Mouse (Mus musculus) spleen, adult 12 weeks (tissue): Measurements from ENCODE around the gene Tmem88b.

Source experiments
- DNase-seq: peaks from one replicate; pipeline ENCODE4 v3.0.0; 2022; ENCODE audit warnings: low spot score

The Tmem88b gene

GRCm38 (mm10) chr4:155785819-155786218, at the start of gene Tmem88b:
TSS of gene Tmem88b (minus strand) at chr4:155785874.
- DNase-seq = no peak

GRCm38 (mm10) chr4:155833836-155834235, 48.2 kb upstream of the Tmem88b start:
- DNase-seq = no peak

GRCm38 (mm10) chr4:155833234-155833633, 47.6 kb upstream of the Tmem88b start:
- DNase-seq = no peak

GRCm38 (mm10) chr4:155832321-155832720, 46.6 kb upstream of the Tmem88b start:
- DNase-seq = no peak

- DNase-seq = no peak
Measured at GRCm38 (mm10) chr4:155831831-155832230, 46.2 kb upstream of the Tmem88b start.

- peak; percentile 93 for DNase-seq
Measured at GRCm38 (mm10) chr4:155831205-155831766, 45.6 kb upstream of the Tmem88b start, which contains the start of gene Aurkaip1. TSS of gene Aurkaip1 (plus strand) at chr4:155831272.

GRCm38 (mm10) chr4:155830596-155830995, 44.9 kb upstream of the Tmem88b start:
- no peak for DNase-seq

GRCm38 (mm10) chr4:155829866-155830265, 44.2 kb upstream of the Tmem88b start:
- no peak for DNase-seq

GRCm38 (mm10) chr4:155823443-155823842, 37.8 kb upstream of the Tmem88b start:
- DNase-seq = no peak

GRCm38 (mm10) chr4:155821025-155821424, 35.4 kb upstream of the Tmem88b start:
- no peak for DNase-seq

- DNase-seq = no peak
Measured at GRCm38 (mm10) chr4:155817533-155817932, 31.9 kb upstream of the Tmem88b start.

- DNase-seq = no peak
Measured at GRCm38 (mm10) chr4:155812665-155813181, 27.0 kb upstream of the Tmem88b start.

GRCm38 (mm10) chr4:155811929-155812664, 26.4 kb upstream of the Tmem88b start, which contains the start of gene Ccnl2:
TSS of gene Ccnl2 (plus strand) at chr4:155812489.
- DNase-seq = peak; percentile 85

GRCm38 (mm10) chr4:155807841-155808240, 22.2 kb upstream of the Tmem88b start:
- no peak for DNase-seq

GRCm38 (mm10) chr4:155803340-155804041, 17.8 kb upstream of the Tmem88b start:
- peak; percentile 92 for DNase-seq

- no peak for DNase-seq
Measured at GRCm38 (mm10) chr4:155802741-155803339, 17.2 kb upstream of the Tmem88b start, which contains the start of gene Mrpl20. TSS of gene Mrpl20 (plus strand) at chr4:155802878.

- DNase-seq = no peak
Measured at GRCm38 (mm10) chr4:155802075-155802474, 16.4 kb upstream of the Tmem88b start.

- DNase-seq = no peak
Measured at GRCm38 (mm10) chr4:155793730-155794129, 8.1 kb upstream of the Tmem88b start.

- no peak for DNase-seq
Measured at GRCm38 (mm10) chr4:155791240-155791933, 5.7 kb upstream of the Tmem88b start.

- no peak for DNase-seq
Measured at GRCm38 (mm10) chr4:155790650-155791161, 5.0 kb upstream of the Tmem88b start.

- no peak for DNase-seq
Measured at GRCm38 (mm10) chr4:155790021-155790489, 4.4 kb upstream of the Tmem88b start, which contains the start of gene Ankrd65. TSS of gene Ankrd65 (plus strand) at chr4:155790439.
